Mouse (Mus musculus) c-Kit-positive CD71-positive TER-119-negative erythroid progenitor cells, embryonic 14.5 days (primary cell): Measurements from ENCODE around the gene C2cd5.

ENCODE experiments used
- DNase-seq: peaks from one replicate; pipeline ENCODE4 v3.0.0-alpha.2; 2013; ENCODE audit warnings: low read depth

C2cd5 gene

DNA sequence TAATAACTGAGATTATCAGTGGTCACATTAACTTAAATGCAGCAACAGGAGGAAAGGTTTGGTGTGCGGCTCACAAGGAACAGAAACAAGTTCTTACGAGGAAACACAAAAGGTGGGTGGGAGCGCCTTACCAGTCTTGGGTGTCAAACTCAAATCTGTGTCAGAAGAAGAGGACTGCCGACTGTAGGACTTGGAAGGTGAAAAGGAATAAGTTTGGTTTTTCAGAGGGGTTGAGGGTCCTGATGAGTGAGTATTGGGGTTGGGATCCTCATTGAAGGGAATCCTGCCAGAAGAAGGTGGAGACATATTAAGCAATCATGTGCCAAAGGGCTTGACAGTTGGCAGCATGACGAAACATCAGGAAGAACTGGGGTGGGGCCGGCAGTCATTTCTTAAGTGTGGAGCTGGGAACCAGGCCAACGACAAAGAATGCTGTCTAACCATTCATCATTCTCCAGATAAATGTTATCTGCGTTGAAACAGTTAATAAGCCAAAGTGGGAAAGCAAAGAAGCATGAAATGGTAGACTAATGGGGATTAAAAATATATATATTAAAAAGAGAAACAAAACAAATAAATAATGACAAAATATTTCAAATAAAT lies 27.4 kb downstream of the C2cd5 start:
- no peak for DNase-seq

DNA sequence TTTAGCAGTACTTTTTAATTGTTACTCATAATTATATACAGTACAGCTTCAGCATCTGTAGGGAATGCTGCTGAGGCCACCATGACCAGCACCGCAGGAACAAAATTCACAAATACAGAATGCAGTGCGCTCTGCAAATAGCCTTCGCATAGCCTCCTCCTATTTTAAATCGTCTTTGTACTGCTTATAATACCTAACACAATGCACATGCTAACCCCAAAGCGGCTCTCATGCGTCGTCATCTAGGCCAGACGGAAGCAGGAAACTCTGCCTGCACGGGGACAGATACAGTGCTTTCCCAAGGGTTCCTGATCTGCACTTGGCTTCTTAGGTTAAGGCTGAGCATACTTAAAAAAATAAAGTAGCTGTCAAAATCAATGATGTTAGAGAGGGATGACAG lies 29.2 kb downstream of the C2cd5 start:
- no peak for DNase-seq

DNA sequence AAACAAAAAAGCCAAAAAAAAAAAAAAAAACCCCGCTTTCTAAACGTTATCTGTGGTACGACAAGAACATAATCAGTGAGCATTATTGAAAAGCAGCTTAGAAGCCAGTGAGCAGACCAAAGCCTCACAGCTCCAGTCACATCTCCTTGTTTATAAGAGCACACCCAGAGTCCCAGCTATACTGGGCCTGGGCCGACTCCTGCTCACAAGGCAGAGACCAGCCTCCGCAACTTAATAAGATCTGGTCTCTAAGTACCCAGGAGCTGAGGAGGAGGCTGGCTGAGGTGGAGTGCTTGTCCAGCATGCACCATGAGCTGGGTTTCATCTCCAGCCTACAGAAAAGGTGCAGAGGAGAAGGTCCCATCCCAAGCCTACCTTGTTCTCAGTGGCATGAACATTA lies 29.9 kb downstream of the C2cd5 start:
- no peak for DNase-seq

DNA sequence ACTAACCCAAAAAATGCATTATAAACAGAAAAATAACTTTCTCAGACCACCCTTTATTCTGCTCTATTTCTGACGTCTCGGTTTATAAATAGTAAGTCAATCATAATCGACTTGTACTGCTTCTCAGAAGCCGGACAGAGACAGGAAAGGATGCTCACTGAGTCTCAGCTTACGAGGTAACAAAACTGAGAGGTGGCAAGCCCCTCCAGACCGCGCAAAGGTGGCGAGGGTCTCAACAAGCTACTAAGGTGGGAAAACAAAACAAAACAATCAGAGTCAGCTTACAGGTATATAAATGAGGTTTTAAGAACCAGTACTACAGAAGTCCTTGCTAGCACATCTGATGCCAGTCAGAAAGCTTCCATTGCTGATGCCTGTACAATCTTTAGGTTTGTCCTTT lies 30.3 kb downstream of the C2cd5 start:
- DNase-seq, result no peak

DNA sequence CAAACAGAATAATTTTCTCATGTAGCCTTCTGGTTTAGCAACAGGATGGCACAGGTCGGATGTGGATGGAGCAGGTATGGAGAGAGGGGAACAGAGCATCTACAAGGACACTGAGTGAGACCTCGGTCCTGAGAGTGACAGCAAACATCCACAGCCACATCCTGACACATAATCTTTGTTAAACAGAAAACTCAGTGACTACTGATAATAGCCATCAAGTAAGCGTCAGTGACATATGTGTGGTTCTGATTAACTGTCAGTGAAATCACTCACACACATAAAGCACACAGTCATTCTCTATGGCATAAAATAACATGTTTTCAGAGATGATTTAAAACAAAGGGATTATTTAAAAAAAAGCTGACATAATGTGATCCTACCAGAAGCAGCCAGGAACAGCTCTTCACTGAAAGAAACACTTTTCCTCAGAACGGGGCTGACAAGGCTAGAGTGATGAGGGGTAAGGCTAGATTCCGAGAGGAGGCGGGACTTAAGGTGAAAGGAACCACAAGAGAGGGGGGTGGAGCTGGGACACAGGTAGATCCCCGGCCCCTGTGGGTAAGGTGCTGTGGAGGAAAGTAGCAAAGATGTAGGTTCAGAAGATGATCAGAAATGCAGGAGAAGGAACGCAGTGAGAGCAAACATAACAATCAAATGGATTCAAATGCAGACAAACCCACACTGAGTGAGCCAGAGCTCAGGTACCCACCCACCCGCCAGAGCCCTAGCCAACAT lies 31.6 kb downstream of the C2cd5 start:
- DNase-seq, result peak; percentile 78

DNA sequence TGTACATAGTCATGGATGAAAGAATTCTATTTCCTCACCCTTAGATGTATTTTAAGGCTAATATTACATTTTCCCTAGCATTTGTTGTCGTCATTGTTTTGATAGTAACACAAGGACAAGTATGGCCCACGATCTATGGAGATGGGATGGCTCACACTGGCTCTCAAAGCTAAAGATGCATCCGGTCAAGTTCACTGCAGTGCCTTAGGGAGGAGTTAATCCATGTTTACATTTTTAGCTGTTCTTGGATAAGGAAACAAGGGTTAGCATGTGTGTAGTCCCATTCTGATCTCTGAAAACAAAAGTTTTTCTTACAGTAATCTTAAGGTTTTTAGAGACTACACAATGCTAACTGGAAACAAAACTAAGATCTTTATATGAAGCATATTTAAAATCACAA lies 32.3 kb downstream of the C2cd5 start:
- DNase-seq, result no peak

DNA sequence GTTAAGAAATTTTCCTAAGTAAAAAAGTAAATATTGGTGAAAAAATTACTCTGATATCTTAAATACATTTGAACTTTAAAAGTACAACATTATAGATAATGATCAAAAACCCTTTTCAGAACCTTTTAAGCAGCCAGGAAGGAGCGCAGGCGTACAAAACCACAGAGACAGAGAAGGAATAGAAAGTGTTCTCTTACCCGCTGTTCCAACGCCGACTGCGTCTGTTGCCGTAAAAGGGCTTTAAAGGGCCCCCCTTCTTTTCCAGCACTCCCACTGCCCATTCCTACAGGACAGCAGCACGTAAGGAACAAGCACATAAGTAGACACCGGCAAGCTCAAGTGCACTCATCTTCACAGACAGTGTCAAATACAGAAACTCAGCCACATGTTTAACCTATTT lies 33.1 kb downstream of the C2cd5 start:
- DNase-seq, result no peak

DNA sequence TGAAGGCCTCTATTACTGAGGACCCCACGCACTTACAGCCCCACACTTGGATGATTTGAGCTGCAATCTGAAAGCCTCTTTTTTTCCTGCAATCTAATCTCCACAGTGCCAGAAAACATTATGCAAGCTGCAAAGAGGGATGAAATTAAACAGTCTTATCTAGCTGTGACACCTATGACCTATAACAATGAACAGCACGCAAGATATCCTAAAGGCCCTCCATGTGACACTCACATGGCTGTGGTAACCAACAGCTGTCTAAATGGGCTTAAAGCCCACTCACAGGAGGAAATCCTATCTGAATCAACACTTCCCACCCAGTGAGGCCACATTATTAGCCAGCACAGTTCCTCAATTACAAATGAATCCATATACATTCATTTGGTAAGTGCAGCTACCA lies 35.9 kb downstream of the C2cd5 start:
- no peak for DNase-seq

DNA sequence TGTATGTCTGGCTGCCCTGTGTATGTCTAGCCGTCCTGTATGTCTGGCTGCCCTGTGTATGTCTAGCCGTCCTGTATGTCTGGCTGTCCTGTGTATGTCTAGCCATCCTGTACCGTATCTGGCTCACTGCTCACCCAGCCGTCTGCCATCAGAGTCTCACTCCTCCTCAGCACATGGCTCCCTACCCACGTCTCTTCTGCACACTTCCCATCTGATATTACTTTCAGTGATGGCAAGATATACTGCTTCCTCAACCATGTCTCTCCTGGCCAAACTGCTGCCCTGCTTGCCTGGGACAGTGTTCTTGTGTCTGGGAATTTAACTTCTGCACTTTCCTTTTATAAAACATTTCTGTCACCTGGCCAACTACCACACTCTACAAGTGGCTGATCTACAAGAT lies 42.3 kb downstream of the C2cd5 start:
- DNase-seq, result no peak

DNA sequence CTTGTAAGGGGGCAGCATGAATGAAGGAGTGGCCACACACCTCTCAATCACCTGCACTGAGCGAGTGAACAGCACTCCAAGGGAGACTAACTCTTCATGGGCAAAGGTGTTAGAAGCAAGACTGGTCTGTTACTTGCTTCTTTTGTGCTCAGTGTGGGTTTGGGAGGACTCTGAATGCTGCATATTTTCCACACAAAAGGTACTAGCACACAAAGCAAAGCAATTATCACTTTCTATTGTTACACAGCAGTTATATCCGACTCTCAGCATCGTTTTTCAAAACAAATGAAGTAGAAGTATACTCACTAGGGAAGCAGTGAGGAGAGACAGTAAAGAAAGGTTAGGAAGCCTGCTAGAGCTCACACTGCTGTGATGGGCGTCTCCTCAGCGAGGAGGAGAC lies 48.4 kb downstream of the C2cd5 start:
- DNase-seq, result no peak

DNA sequence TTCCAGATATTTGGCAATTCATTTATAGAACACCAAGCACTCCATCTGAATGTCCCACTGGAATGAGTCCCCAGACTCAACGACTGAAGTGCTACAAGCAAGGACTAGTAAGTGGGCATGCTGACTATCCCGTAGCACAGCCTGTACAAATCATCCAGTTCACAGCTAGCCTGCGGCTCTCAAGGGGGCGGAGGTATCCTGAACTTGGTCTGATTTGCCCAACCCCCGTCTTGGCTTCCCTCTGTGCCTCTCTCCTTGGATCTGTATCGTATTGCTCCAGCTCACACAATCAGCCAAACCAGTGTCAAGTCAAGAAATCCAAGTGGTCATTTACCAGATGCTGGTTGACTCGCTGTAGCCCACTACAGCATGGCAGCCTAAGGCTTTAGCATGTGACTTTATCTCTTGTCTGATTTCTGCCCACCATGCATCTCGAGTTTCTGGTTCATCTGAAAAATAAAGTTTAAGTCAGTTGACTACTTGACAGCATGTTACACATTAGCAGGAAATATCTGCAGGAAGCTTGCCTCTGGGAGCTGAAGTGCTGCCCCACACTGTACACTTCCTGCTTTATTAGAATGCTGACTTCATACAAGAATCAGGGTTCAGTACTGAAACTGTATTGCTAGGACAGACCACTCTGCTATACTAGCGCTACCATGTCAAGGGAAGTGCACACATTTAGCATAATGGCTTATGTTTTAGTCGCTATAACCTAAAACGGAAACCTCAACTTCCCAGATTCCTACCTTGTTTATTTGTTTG lies 50.0 kb downstream of the C2cd5 start:
- DNase-seq, result no peak

DNA sequence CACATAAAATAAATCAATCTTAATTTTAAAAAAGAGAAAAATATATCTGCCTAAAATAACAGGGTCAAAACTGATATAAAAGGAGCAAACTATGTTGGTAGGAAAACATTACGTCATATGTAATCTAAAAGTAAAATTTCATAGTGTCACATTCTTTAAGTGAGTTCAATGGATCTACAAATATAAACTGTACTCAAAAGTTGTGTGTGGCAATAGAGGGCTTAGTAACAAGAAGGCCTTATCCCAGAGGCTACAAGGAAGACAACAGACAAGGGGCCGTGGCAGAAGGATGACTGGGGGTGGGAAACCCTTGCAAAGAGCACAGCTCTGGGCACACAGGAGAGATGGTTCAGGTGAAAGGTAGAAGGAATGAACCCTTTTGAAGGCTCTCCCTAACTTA lies 50.8 kb downstream of the C2cd5 start:
- no peak for DNase-seq

DNA sequence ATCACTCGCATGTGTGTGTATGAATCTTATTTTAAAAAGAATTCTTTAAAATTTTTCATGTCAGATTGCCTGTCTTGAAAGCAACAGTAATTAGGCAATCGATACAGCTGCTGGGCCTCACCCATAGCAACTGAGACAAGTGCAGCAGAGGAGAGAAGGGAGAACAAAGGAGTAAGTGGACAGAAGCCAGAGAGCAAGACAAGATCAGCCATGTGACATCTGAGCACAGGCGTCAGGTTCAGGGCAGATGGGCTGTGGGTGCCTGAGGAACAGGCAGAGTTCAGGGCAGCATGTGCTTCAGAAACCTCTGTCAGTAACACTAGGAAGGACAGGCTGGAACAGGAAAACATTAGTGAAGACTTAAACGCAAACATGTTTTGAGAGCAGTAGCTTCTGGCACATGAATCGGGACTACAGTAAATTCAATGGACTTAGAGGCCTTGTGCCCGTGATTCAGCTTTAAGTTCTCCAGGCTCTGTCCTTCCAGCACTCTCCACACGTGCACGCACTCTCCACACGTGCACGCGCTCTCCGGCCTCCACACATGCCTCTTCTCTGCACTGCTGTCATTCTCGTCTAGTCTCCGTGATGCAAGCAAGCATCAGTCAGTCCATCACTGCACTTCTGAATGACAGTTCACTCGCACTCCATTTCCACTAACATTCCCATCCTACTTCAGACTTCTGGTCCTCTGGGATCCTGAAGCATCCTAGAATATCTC lies 52.2 kb downstream of the C2cd5 start:
- no peak for DNase-seq

DNA sequence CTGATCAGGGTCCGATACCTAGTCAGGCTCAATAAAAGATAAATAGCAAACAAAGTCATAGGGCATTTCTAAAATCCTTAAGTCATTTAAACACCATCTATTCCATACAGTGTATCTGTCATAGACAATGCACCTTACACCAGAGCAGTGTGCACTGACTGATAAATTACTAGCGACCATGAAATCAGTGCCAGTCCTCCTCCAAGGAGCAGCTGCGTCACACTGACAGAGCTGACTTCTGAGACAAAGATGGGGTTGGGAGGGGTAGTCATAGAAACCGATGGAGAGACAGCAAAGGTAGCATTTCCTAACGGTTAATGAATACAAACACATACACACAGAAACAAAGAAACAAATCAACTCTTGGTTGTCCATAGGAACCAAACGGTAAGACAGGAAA lies 58.4 kb downstream of the C2cd5 start:
- no peak for DNase-seq

DNA sequence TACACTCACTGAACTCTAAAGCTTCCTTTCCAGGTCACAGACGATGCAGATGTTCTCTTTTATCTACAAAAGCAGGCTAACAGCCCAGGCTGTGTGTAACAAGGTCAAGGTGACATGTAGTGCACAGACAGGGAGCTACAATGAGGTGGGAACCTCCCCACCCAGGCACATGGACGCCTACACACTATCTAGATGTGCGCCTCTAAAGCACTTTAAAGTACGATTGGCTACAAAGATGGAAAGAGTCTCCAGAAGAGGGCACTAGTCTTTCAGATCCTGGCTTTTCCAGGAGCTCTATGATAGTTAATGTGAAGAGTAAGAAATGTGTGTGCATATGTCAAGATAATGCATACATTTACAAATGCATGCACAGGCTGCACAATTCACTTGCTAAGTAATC lies 64.7 kb downstream of the C2cd5 start:
- DNase-seq, result no peak

DNA sequence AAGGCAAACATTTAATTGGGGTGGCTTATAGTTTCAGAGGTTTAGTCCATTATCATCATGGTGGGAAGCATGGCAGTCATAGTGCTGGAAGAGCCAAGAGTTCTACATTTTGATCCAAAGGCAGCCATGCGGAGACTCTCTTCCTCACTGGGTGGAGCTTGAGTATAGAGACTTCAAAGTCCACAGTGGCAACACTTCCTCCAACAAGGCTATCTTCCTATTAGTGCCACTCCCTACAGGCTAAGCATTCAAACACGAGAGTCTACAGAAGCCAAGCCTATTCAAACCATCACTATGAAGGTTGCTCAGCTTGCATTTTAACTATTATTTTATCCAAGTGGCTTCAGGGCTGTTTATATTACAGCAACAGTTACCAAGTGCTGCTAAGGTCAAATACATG lies 65.4 kb downstream of the C2cd5 start:
- no peak for DNase-seq

DNA sequence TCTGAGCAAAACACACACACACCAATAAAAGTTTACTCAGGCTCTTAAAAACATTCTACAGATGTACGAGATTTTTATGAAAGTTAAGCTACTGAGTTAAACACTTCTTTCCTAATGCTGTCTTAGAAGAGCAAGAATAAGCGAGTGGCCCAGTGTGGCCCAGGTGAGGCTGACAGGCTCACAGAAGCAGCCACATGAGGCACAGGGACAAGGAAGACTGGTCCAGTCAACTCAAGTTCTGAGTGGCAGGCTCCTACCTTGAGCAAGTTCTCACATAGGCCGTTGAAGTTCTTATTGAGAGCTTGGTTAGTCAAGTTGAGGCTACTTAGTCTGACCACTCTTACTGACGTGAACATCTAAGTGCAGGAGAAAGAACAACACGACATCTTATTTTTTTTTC lies 69.4 kb downstream of the C2cd5 start:
- no peak for DNase-seq

DNA sequence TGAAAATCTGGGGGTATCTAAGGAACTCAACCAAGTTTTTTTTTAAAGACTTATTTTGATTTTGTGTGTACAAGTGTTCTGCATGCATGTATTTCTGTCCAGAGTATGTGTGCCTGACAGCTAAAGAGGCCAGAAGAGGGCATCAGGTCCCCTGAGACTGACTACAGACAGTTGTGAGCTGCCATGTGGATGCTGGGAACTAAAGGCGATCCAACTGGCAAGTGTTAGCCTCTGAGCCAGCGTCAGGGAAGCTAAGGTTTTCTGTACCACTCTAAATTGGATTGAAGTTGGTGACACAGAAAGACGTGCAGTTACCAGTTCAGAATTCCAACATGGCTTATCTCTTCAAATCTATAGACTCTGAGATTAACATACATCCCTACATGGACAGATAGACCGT lies 72.0 kb downstream of the C2cd5 start:
- no peak for DNase-seq

DNA sequence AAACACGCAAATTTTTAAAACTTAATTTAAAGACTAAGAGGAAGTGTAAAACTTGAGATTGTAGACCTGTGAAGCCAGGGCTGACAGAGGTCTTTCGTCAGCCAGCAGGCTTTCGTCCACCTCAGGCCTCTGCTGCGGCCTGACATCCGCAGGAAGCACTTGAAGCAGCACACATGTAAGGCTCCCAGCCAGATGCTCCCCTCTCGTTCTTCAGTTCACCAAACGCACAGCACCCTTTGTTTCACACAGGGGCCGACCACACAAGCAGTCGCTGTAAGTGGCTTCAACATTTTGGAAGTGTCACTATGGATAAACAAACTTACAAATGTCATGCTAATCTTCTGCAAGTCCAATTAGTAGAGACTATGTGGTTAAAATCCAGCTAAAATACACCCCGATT lies 72.5 kb downstream of the C2cd5 start:
- no peak for DNase-seq

DNA sequence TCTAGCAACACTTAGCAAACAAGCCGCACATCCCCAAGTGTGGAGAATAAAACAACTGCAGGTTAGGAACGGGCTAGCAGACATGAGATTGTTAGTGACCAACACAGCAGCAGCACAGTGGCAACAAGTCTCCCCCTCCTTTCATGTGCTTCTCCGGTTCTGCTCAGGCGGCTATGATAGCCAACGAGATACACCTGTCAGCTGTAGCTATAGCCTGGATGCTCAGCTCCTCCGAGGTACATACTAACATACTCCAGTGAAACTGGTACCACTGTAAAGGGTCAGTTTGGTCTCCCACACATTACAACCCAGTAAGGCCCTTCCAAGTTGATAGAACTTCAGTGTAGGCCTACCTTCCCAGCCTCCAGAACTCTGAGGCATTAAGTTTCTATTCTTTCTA lies 76.2 kb downstream of the C2cd5 start:
- DNase-seq, result no peak

DNA sequence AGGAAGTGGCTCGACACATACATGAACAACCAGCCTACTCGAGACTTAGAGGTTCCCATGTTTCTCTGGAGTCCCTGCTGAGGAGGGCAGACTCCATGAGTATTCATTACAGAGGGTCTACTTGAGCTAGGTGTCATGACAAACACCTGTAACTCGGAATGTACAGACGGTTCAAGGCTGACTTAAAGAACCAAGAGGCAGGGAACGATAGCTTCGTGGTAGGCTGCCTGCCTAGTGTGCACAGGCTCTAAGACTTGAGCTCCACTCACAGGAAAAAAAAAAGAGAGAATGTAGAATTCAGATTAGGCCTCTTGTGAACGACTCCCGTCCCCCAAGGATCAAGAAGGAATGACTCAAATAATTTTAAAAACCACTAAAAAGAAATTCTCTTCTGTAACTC lies 78.2 kb downstream of the C2cd5 start:
- no peak for DNase-seq

DNA sequence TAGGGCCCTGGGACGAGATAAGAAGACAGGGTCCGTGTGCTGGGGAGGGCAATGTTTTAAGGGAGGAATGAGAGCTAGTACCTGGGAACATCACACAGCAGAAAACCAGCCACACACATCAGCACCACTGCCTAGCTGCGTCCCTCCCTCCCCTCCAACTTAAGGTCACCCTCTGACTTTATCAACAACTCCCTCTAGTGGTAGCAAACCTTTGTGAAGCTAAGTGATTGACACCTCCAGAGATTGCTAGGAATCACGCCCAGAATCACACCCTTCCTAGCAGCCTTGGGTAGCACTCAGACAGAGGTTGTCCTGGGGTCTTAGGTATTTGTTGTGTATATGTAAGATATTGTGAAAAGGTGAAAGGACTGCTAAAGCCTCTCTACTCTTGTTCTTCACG lies 79.3 kb downstream of the C2cd5 start:
- peak; percentile 22 for DNase-seq

DNA sequence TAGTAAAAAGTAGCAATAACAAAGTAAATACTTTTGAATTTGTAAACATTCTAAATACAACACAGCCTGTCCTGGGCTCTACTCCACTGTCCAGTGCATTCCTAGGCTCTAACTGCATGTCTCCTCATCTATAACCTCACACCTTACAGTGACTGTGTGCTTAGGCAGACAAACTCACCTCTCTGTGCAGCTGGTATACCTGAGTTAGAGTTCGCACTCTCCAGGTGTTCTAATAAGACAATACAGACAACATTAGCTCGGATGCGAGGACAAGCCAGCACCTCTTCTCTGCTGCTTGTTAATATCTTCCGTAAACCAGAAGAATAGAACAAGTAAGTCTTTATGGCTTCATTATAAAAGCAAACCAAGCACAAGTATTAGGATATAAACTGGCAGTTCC lies 79.8 kb downstream of the C2cd5 start:
- no peak for DNase-seq
